Mouse (Mus musculus): ENCODE results near the gene Brk1.
A peak's percentile ranks its signal among the peaks of the same experiment; 100 is the strongest.

Brk1 gene

DNA sequence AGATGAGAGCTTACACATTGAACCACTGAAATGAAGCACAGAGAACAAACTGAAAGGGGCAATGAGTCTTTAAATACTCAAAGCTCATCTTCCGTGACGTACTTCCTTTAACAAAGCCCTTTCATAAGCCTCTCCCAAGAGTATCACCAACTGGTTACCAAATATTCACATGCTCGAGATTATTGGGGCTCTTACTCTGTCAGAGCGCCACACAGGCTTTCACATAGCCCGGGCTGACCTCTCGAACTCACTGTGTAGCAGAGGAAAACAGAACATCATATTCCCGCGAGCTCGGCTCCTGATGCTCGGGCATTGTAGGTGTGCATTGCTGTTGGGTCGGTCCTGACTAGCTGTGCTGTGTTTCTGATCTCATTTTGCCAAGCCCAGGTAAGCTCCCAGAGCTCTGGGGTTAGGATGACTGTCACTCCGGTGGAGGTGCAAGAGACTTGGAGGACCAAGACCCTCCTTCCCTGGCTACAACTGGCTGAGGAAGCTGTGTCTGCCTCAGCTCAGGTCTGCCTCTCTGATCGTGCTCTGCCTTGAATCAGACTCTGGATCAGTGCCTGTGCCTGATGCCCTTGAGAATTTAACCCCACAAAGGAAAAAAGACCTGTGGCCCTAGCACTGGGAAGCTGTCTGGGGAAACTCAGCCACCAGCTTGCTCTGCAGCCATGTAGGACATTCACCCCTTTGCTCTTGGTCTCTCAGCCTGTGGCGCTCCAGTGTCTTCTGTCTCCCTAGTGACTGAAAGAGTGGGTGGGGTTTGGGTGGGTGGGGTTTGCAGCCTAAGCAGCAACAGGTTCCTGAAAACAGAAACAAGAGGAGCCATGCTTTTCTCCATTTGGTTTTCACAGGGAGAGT, 56.1 kb downstream of the Brk1 start:
- DNase-seq: peak; percentile 29

- DNase-seq: no peak
Observed at GRCm38 (mm10) chr6:113661353-113662241, 57.0 kb downstream of the Brk1 start.

- DNase-seq: no peak
Observed at GRCm38 (mm10) chr6:113662964-113663700, 58.6 kb downstream of the Brk1 start.

- DNase-seq: no peak
Observed at GRCm38 (mm10) chr6:113664305-113664704, 59.7 kb downstream of the Brk1 start.
